Mouse (Mus musculus) heart, adult 8-10 months (tissue): ENCODE results near the gene Tmem239. TPM values are rescaled to one million over a fixed set of nuclear protein-coding genes. Genes with fewer than 3 reads are reported as not detected.

Experiments used
- DNase-seq: peaks from one replicate; pipeline ENCODE4 v3.0.0; 2022; ENCODE audit warnings: low spot score
- total RNA-seq, 4 experiments: library from RNA; stranded (reverse); gene quantifications; 2 replicates each; pipeline ENCODE4 v1.2.4; 2022

Tmem239 gene
- total RNA-seq, 4 experiments from 2014 or later, result not detected

GRCm38 (mm10) chr2:130411558-130412495 lies 5.5 kb downstream of the Tmem239 start:
- peak; percentile 81 for DNase-seq

- DNase-seq, result no peak
Observed at GRCm38 (mm10) chr2:130412775-130413174, 6.5 kb downstream of the Tmem239 start.

GRCm38 (mm10) chr2:130414094-130414856 lies 8.0 kb downstream of the Tmem239 start:
- no peak for DNase-seq

GRCm38 (mm10) chr2:130421781-130422620 lies 15.7 kb downstream of the Tmem239 start:
- no peak for DNase-seq

- DNase-seq, result peak; percentile 68
Observed at GRCm38 (mm10) chr2:130423397-130424125, 17.3 kb downstream of the Tmem239 start.

GRCm38 (mm10) chr2:130424126-130424853 lies 18.0 kb downstream of the Tmem239 start, which contains the start of the genes Vps16 and Pced1a:
TSS of gene Vps16 (plus strand) at chr2:130424339.
TSS of gene Pced1a (minus strand) at chr2:130424701.
- DNase-seq, result peak; percentile 93

- DNase-seq, result no peak
Observed at GRCm38 (mm10) chr2:130425112-130425511, 18.8 kb downstream of the Tmem239 start.

- no peak for DNase-seq
Observed at GRCm38 (mm10) chr2:130429851-130430250, 23.6 kb downstream of the Tmem239 start.

GRCm38 (mm10) chr2:130430484-130430883 lies 24.2 kb downstream of the Tmem239 start:
- no peak for DNase-seq

- DNase-seq, result no peak
Observed at GRCm38 (mm10) chr2:130432157-130432556, 25.9 kb downstream of the Tmem239 start.

- peak; percentile 55 for DNase-seq
Observed at GRCm38 (mm10) chr2:130433152-130433551, 26.9 kb downstream of the Tmem239 start.

- DNase-seq, result no peak
Observed at GRCm38 (mm10) chr2:130436769-130437168, 30.5 kb downstream of the Tmem239 start.

GRCm38 (mm10) chr2:130438861-130439260 lies 32.6 kb downstream of the Tmem239 start:
- DNase-seq, result no peak

- no peak for DNase-seq
Observed at GRCm38 (mm10) chr2:130439840-130440480, 33.7 kb downstream of the Tmem239 start.

GRCm38 (mm10) chr2:130442162-130442561 lies 35.9 kb downstream of the Tmem239 start:
- no peak for DNase-seq

- DNase-seq, result no peak
Observed at GRCm38 (mm10) chr2:130448449-130448848, 42.2 kb downstream of the Tmem239 start.

- DNase-seq, result no peak
Observed at GRCm38 (mm10) chr2:130449021-130449793, 42.9 kb downstream of the Tmem239 start.

- DNase-seq, result peak; percentile 92
Observed at GRCm38 (mm10) chr2:130449794-130450433, 43.6 kb downstream of the Tmem239 start, which contains the start of gene Ptpra. TSS of gene Ptpra (plus strand) at chr2:130450278.
